Mouse (Mus musculus) B cell, adult 62 days (primary cell): ENCODE results near the gene Atp10a. TPM values are rescaled to one million over a fixed set of nuclear protein-coding genes. Genes with fewer than 3 reads are reported as not detected.

Experiments used
- total RNA-seq: library from RNA; stranded (reverse); gene quantifications from 4 replicates; pipeline ENCODE4 v1.2.4, GENCODE M21; 2023

Gene Atp10a
- total RNA-seq, result 0.27 to 0.72 TPM (median 0.42 TPM) in 4 replicates

DNA sequence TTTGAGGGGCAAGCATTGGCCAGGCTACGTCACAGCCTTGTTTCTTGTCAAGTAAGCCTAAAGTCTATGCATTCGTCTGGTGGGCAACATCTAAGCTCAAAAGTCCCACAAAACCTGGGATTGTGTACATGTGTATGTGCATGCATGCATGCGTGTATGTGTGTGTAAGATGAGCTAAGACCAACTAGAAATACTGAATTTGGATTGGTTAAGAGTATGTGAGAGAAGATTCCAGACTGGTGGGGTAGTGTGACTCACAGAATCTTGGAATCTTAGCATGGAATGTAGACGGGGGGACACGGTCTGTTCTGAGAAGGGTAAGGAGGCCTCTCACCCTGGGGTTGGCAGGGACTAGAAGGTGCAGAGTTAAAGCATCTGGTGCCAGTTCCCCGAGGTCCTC, at the start of gene Atp10a:
TSS of gene Atp10a (plus strand) at position 301 of the 400 bp plus-strand sequence.

